Mouse (Mus musculus) Patski (cell line): ENCODE measurements at regions not wholly inside any gene's neighbourhood (a gene's known extent, or its start where the extent isn't known, plus 50 kb on each side); places are given as distances from the start of the nearest gene placed in this dataset.

Experiments
- ATAC-seq: fragments of 100-300 bp; one replicate; pipeline ENCODE4 v1.8.0; 2021
- CTCF ChIA-PET: fragments of 350-600 bp; sonication (Branson Sonifier 250); formaldehyde crosslinking; loops from one replicate; lab custom pipeline; 2022; ENCODE audit warnings: inconsistent platforms; lab: Charles Lee
- POLR2A ChIA-PET: fragments of 350-600 bp; sonication (Branson Sonifier 250); formaldehyde crosslinking; loops from one replicate; lab custom pipeline; 2022; ENCODE audit warnings: antibody characterized with exemption, inconsistent platforms; lab: Charles Lee
- DNase-seq: peaks from one replicate; pipeline ENCODE4 v3.0.0-alpha.2; 2011; ENCODE audit warnings: low read depth, low spot score
- H3K27me3 ChIP-seq: fragments of 371-371 bp; one replicate; pipeline ENCODE4 v1.5.1; 2021
- CTCF ChIP-seq: fragments of 100-300 bp; IDR thresholded peaks from one replicate; pipeline ENCODE4 v1.5.1; 2021
- in situ Hi-C: fragments of 300-500 bp; cut with MboI; formaldehyde crosslinking; loops from 3 replicates; pipeline ENCODE4 v1.11.1; 2018; ENCODE audit warnings: low pct_unique_long_range_greater_than_20kb, mixed read lengths

- in situ Hi-C loops = loop anchor here (5.0 kb wide), 2 partner anchors 82 to 272 kb away; no protein-coding TSS in a partner anchor
- ATAC-seq (no peak), DNase-seq (no peak)
- CTCF ChIA-PET = interaction anchor here (0.9 to 1.3 kb wide), 3 partner anchors 9 to 277 kb away, joined by 3 read pairs; no protein-coding TSS in a partner anchor
- TF ChIP-seq CTCF = no peak
- POLR2A ChIA-PET = no interaction called here
- no peaks in the 10 kb centered on the region for H3K27me3 ChIP-seq
Observed at GRCm38 (mm10) chr13:91370021-91370420, 90.1 kb upstream of the Ssbp2 start.

- no peak for ATAC-seq
Observed at GRCm38 (mm10) chr13:91370441-91370840, 89.6 kb upstream of the Ssbp2 start.

GRCm38 (mm10) chr13:91370886-91371595 is 89.0 kb upstream of the Ssbp2 start:
- no peak for TF ChIP-seq CTCF
- DNase-seq = peak; percentile 66
- H3K27me3 ChIP-seq = no peaks in the 10 kb centered on the region
- in situ Hi-C loops = loop anchor here (5.0 kb wide), 2 partner anchors 81 to 271 kb away; no protein-coding TSS in a partner anchor
- CTCF ChIA-PET = interaction anchor here (1.3 kb wide), 2 partner anchors 8 to 20 kb away, joined by 3 read pairs; no protein-coding TSS in a partner anchor
- peak; percentile 82 for ATAC-seq
- POLR2A ChIA-PET = interaction anchor here (1.0 to 1.6 kb wide), 3 partner anchors 62 to 147 kb away, joined by 3 to 5 read pairs (median 4); partner anchors contain the start of gene Atg10

More at GRCm38 (mm10) chr13:91370441-91370840, 89.6 kb upstream of the Ssbp2 start:
- ChIA-PET CTCF (interaction anchor here (0.9 to 1.3 kb wide), 3 partner anchors 9 to 277 kb away, joined by 3 read pairs; no protein-coding TSS in a partner anchor), POLR2A (interaction anchor here (1.0 to 1.6 kb wide), 2 partner anchors 62 to 92 kb away, joined by 4 to 5 read pairs; no protein-coding TSS in a partner anchor)
- H3K27me3 ChIP-seq = no peaks in the 10 kb centered on the region
- no peak for DNase-seq
- TF ChIP-seq CTCF = no peak
- in situ Hi-C loops = loop anchor here (5.0 kb wide), 2 partner anchors 82 to 272 kb away; no protein-coding TSS in a partner anchor

- CTCF ChIA-PET = interaction anchor here (1.3 kb wide), 1 partner anchor 19 kb away, joined by 3 read pairs; no protein-coding TSS in a partner anchor
- POLR2A ChIA-PET = interaction anchor here (1.0 to 1.6 kb wide), 2 partner anchors 91 to 148 kb away, joined by 3 to 5 read pairs; partner anchors contain the start of gene Atg10
- in situ Hi-C loops = loop anchor here (5.0 kb wide), 2 partner anchors 81 to 271 kb away; no protein-coding TSS in a partner anchor
- no peak for ATAC-seq
- DNase-seq = no peak
- no peak for TF ChIP-seq CTCF
- no peaks in the 10 kb centered on the region for H3K27me3 ChIP-seq
Observed at GRCm38 (mm10) chr13:91371596-91371987, 88.5 kb upstream of the Ssbp2 start.

DNA sequence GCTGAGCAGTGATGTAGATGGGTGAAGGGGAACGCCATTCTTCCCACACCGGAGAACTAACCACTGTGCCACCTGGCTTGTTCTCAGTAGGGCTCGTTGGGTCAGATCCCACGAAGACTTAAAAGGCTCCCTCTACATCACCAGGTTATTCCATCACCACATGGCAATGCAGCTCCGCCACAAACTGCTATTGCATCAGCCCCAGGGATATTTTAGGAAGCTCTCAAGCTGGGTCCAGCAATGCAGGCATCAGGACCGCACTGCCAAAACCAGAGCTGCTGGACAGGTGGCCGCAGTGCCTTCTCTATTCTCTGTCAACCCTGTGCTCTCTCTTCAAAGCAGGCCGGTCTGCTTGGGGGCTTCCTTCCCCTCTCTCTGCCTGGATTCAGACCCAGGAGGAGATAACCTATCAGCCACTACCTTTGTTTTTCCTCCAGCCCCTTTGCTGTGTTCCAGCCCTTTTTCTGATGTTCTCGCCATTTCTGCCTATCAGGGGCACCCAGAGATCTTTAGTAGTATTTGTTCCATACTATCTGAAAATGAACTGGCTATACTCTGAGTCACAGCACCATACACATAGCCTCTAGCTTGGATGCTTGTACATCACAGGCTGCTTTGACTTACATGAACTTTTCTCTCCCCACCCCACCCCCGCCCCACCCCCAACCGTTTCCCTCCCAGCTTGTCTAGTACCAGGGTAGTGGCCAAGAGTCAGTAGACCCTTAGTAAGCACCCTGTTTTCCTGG is 87.8 kb upstream of the Ssbp2 start:
- no peak for TF ChIP-seq CTCF
- ChIA-PET POLR2A (interaction anchor here (1.6 kb wide), 1 partner anchor 90 kb away, joined by 5 read pairs; no protein-coding TSS in a partner anchor), CTCF (interaction anchor here (1.3 kb wide), 1 partner anchor 18 kb away, joined by 3 read pairs; no protein-coding TSS in a partner anchor)
- DNase-seq (no peak), ATAC-seq (peak; percentile 54)
- in situ Hi-C loops = loop anchor here (5.0 kb wide), 2 partner anchors 80 to 270 kb away; no protein-coding TSS in a partner anchor
- H3K27me3 ChIP-seq = no peaks in the 10 kb centered on the region

DNA sequence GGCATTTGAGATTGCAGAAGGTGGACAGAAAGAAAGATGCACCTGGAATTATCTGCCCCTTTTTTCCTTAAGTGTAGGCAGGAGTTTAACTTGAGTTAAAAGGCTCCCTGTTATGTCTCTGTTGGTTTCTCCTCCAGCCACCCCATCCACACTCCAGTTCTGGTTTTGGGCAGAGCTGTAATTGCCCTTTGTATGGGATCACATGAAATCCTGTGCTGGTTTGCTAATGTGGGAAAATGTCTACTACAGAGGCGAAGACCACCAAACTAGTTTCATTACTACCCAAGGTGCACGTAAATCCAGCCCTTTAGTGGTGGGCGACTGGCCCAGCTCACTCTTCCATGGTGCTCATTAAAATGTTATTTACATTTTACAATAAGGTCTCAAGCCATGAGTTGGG is 85.9 kb upstream of the Ssbp2 start:
- TF ChIP-seq CTCF = no peak

DNA sequence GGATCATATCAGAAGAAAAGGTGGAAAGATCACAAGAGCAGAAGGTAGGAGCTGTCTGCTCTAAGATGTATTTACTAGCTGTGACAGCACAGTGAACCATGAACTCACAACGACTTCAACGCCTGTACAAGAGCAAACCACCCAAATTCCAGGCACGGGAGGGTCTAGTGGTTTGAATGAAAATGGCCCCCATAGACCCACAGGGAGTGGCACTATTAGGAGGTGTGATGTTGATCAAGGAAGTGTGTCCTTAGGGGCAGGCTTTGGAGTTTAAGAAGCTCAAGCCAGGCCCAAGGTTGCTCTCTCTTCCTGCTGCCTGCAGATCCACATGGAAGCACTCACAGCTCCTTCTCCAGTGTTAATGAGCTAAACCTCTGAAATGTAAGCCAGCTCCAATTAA is 83.5 kb upstream of the Ssbp2 start:
- ATAC-seq (no peak), DNase-seq (no peak)
- ChIA-PET CTCF (interaction anchor here (1.2 to 1.5 kb wide), 2 partner anchors 9 to 12 kb away, joined by 3 to 6 read pairs; no protein-coding TSS in a partner anchor), POLR2A (no interaction called here)
- H3K27me3 ChIP-seq = no peaks in the 10 kb centered on the region
- no peak for TF ChIP-seq CTCF
- in situ Hi-C loops = no loop called here

More for the DNA sequence above, 85.9 kb upstream of the Ssbp2 start:
- ChIA-PET POLR2A (interaction anchor here (0.6 kb wide), 1 partner anchor 266 kb away, joined by 3 read pairs; no protein-coding TSS in a partner anchor), CTCF (interaction anchor here (1.4 kb wide), 1 partner anchor 13 kb away, joined by 3 read pairs; no protein-coding TSS in a partner anchor)
- ATAC-seq (no peak), DNase-seq (no peak)
- H3K27me3 ChIP-seq = no peaks in the 10 kb centered on the region
- in situ Hi-C loops = loop anchor here (5.0 kb wide), 2 partner anchors 78 to 268 kb away; no protein-coding TSS in a partner anchor

DNA sequence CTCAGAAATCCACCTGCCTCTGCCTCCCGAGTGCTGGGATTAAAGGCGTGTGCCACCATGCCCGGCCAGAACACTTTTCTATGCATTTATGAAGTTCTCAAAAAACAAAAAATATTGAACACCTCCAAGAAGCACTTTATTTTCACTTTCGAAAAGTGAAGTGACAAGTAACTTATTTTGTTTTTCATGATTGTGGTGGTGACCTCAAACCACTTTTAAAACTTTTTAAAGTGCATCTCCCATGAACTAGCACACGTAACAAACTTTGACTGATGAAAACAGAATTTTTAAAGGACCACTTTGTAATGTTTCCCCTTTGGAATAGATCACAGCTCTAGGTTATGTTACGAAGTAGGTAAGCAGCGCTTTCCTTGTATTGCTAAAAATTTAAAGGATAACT is 82.7 kb upstream of the Ssbp2 start:
- ChIA-PET POLR2A (interaction anchor here (1.1 kb wide), 1 partner anchor 10 kb away, joined by 3 read pairs; no protein-coding TSS in a partner anchor), CTCF (no interaction called here)
- in situ Hi-C loops = no loop called here
- no peak for TF ChIP-seq CTCF
- no peaks in the 10 kb centered on the region for H3K27me3 ChIP-seq
- ATAC-seq = no peak
- DNase-seq = no peak

DNA sequence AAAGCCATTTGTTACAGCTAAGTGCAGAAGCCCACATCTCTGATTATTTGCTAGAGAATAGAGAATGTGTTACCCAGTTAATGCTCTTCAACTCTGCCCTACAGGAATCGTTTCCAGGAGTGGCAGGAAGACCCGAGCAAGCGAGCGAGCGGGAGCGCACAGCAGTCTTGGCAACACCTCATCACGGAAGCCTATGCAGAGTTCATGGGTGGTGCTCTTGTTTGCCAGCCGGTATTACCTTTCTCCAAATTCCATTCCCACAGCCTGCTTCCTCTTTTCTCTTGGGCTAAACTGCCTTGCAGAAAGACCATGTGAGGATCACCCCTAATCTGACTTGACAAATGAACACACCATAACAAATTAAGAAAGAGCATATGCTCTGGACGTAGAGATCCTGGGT is 82.1 kb upstream of the Ssbp2 start:
- ChIA-PET POLR2A (interaction anchor here (1.1 kb wide), 1 partner anchor 10 kb away, joined by 3 read pairs; no protein-coding TSS in a partner anchor), CTCF (no interaction called here)
- H3K27me3 ChIP-seq = no peaks in the 10 kb centered on the region
- TF ChIP-seq CTCF = no peak
- in situ Hi-C loops = no loop called here
- DNase-seq = no peak
- no peak for ATAC-seq
